Comparison of ENCODE assay signal across 26 mouse cellular contexts in genomic region chr6:93417625-93418024, GRCm38 (mm10).
DNase-seq lines count a peak whose midpoint lies in the region; ATAC-seq and TF ChIP-seq lines count a peak whose summit lies in the region.
"Had no signal": no experiment of that assay in that cellular context is flagged by ENCODE, and none has a peak within 500 bp of the region (broad histone marks: within the 10 kb centered on the region; RNA-seq: fewer than 3 reads in every experiment).

No protein-coding gene starts in this region.

- WGBS in embryonic facial prominence, embryonic 14.5 days: 58% methylated on average over 6 of the region's 6 CpGs
- 85% methylated on average over 6 of the region's 6 CpGs for WGBS in embryonic facial prominence, embryonic 10.5 days
- WGBS in limb, embryonic 11.5 days: 15% methylated on average over 6 of the region's 6 CpGs
- WGBS in limb, embryonic 14.5 days: 18% methylated on average over 6 of the region's 6 CpGs

- DNase-seq in embryonic facial prominence, embryonic 14.5 days (ENCODE audit: low spot score): peak; percentile 31
- no peak for DNase-seq in embryonic facial prominence, embryonic 10.5 days (ENCODE audit: low spot score)
- peak; percentile 66 for DNase-seq in limb, embryonic 11.5 days (ENCODE audit: low spot score)
- DNase-seq in limb, embryonic 14.5 days (ENCODE audit: low spot score): peak; percentile 48
- no peak for DNase-seq in heart, postnatal 25 days (ENCODE audit: low spot score)
- DNase-seq in cerebellum, adult 9-11 months: no peak
- DNase-seq: adrenal gland, postnatal 10 days; adrenal gland, postnatal 36 days; B cell, adult 2 months; cerebellum, adult 18-20 months; cerebellum, postnatal 10 days; forebrain, postnatal 0 days; gastrocnemius, postnatal 25 days; heart, adult 18-20 months; heart, postnatal 10 days; heart, postnatal 4 days had no signal

- intact Hi-C loops in heart, postnatal 25 days (cut with DNase I): no loop called here

- H3K9ac ChIP-seq in embryonic facial prominence, embryonic 14.5 days (ENCODE audit: low read depth, low read length): no peak overlapping the region
- no peak overlapping the region for H3K9ac ChIP-seq in limb, embryonic 11.5 days (ENCODE audit: low read length)
- no peak overlapping the region for H3K9ac ChIP-seq in limb, embryonic 14.5 days (ENCODE audit: low read depth, low read length, severe bottlenecking)
- H3K9ac ChIP-seq: embryonic facial prominence, embryonic 15.5 days; forebrain, postnatal 0 days; heart, embryonic 12.5 days; heart, embryonic 15.5 days; hindbrain, embryonic 14.5 days had no signal

- no peaks in the 10 kb centered on the region for H3K27me3 ChIP-seq in embryonic facial prominence, embryonic 14.5 days (replicated peaks; ENCODE audit: control insufficient read depth, insufficient read depth, low read length)
- no peaks in the 10 kb centered on the region for H3K27me3 ChIP-seq in embryonic facial prominence, embryonic 10.5 days (replicated peaks; ENCODE audit: low read depth, poor library complexity, severe bottlenecking)
- H3K27me3 ChIP-seq in limb, embryonic 11.5 days (ENCODE audit: control insufficient read depth, insufficient read depth, low read length): no peaks in the 10 kb centered on the region
- no peaks in the 10 kb centered on the region for H3K27me3 ChIP-seq in limb, embryonic 14.5 days (ENCODE audit: control insufficient read depth, insufficient read depth, low read length)
- H3K27me3 ChIP-seq: CH12.LX; embryonic facial prominence, embryonic 15.5 days; heart, embryonic 12.5 days; heart, embryonic 15.5 days; Patski had no signal

- H3K4me1 ChIP-seq in embryonic facial prominence, embryonic 14.5 days (ENCODE audit: control insufficient read depth, insufficient read depth, low read length): 0 out of 2 replicates have a peak, but pooled peaks cover 3% of the 10 kb centered on the region
- H3K4me1 ChIP-seq in embryonic facial prominence, embryonic 10.5 days: peaks cover 8% of the 10 kb centered on the region; the same call in 1 of the 2 replicates
- no peaks in the 10 kb centered on the region for H3K4me1 ChIP-seq in limb, embryonic 11.5 days (ENCODE audit: control insufficient read depth, insufficient read depth, low read length)
- H3K4me1 ChIP-seq in limb, embryonic 14.5 days (ENCODE audit: control insufficient read depth, insufficient read depth, low read length): peaks cover 10% of the 10 kb centered on the region; the same call in 1 of the 2 replicates
- H3K4me1 ChIP-seq: heart, embryonic 15.5 days had no signal

- no peak for TF ChIP-seq POLR2A in limb, embryonic 14.5 days (IDR thresholded peaks at IDR 0.05; ENCODE audit: borderline replicate concordance, extremely low read depth, insufficient read depth, insufficient read length)

- no peaks in the 10 kb centered on the region for H3K9me3 ChIP-seq in embryonic facial prominence, embryonic 14.5 days (ENCODE audit: control insufficient read depth, low read length)
- H3K9me3 ChIP-seq in embryonic facial prominence, embryonic 10.5 days: no peaks in the 10 kb centered on the region
- no peaks in the 10 kb centered on the region for H3K9me3 ChIP-seq in limb, embryonic 11.5 days (ENCODE audit: control insufficient read depth, low read length)
- no peaks in the 10 kb centered on the region for H3K9me3 ChIP-seq in limb, embryonic 14.5 days (ENCODE audit: control insufficient read depth, low read length)
- H3K9me3 ChIP-seq: embryonic facial prominence, embryonic 15.5 days; heart, embryonic 12.5 days; heart, embryonic 15.5 days had no signal

- H3K36me3 ChIP-seq in embryonic facial prominence, embryonic 14.5 days (ENCODE audit: control insufficient read depth, insufficient read depth, low read length): no peaks in the 10 kb centered on the region
- no peaks in the 10 kb centered on the region for H3K36me3 ChIP-seq in embryonic facial prominence, embryonic 10.5 days (replicated peaks)
- H3K36me3 ChIP-seq in limb, embryonic 11.5 days (ENCODE audit: control insufficient read depth, insufficient read depth, low read length): no peaks in the 10 kb centered on the region
- no peaks in the 10 kb centered on the region for H3K36me3 ChIP-seq in limb, embryonic 14.5 days (ENCODE audit: control insufficient read depth, insufficient read depth, low read length)
- H3K36me3 ChIP-seq: embryonic facial prominence, embryonic 15.5 days; G1E; heart, embryonic 12.5 days; heart, embryonic 15.5 days had no signal

- no peak overlapping the region for H3K4me2 ChIP-seq in embryonic facial prominence, embryonic 14.5 days (ENCODE audit: low read depth, low read length)
- H3K4me2 ChIP-seq in limb, embryonic 11.5 days (ENCODE audit: low read depth, severe bottlenecking): no peak overlapping the region
- no peak overlapping the region for H3K4me2 ChIP-seq in limb, embryonic 14.5 days (replicated peaks; ENCODE audit: low read depth, low read length, severe bottlenecking)
- H3K4me2 ChIP-seq: embryonic facial prominence, embryonic 15.5 days; heart, embryonic 12.5 days; heart, embryonic 15.5 days; hindbrain, embryonic 14.5 days had no signal

- H3K4me3 ChIP-seq in embryonic facial prominence, embryonic 14.5 days (ENCODE audit: low read depth, low read length): no peak overlapping the region
- no peak overlapping the region for H3K4me3 ChIP-seq in embryonic facial prominence, embryonic 10.5 days
- H3K4me3 ChIP-seq in limb, embryonic 11.5 days (ENCODE audit: low read depth, low read length): no peak overlapping the region
- H3K4me3 ChIP-seq in limb, embryonic 14.5 days (replicated peaks; ENCODE audit: low read length): no peak overlapping the region
- H3K4me3 ChIP-seq: embryonic facial prominence, embryonic 15.5 days; heart, embryonic 12.5 days; heart, embryonic 15.5 days had no signal

- ATAC-seq in embryonic facial prominence, embryonic 14.5 days (ENCODE audit: low read depth): no peak
- no peak for ATAC-seq in limb, embryonic 11.5 days (ENCODE audit: insufficient number of reproducible peaks, low FRiP score, low TSS enrichment, low read depth)
- peak; percentile 55; the same call in 1 of the 2 replicates for ATAC-seq in limb, embryonic 14.5 days (ENCODE audit: low FRiP score, low read depth)
- ATAC-seq: forebrain, embryonic 14.5 days; forebrain, postnatal 0 days; hindbrain, postnatal 0 days; intestine, postnatal 0 days; Patski had no signal

- no peak overlapping the region for H3K27ac ChIP-seq in embryonic facial prominence, embryonic 14.5 days (replicated peaks; ENCODE audit: low read depth, low read length)
- no peak overlapping the region for H3K27ac ChIP-seq in embryonic facial prominence, embryonic 10.5 days (replicated peaks)
- no peak overlapping the region for H3K27ac ChIP-seq in limb, embryonic 11.5 days (replicated peaks; ENCODE audit: low read depth, low read length)
- no peak overlapping the region for H3K27ac ChIP-seq in limb, embryonic 14.5 days (replicated peaks; ENCODE audit: low read depth, low read length)
- H3K27ac ChIP-seq: embryonic facial prominence, embryonic 15.5 days; heart, embryonic 15.5 days; hindbrain, embryonic 14.5 days; hindbrain, postnatal 0 days had no signal

Comparison
In these comparisons a context has a peak if more than half of its experiments do, and no peak if none do; other contexts are left out.
1. DNase-seq: peak in embryonic facial prominence, embryonic 14.5 days (single experiment), limb, embryonic 11.5 days (single experiment) and limb, embryonic 14.5 days (single experiment); none in embryonic facial prominence, embryonic 10.5 days (single experiment), heart, postnatal 25 days (single experiment) and cerebellum, adult 9-11 months (single experiment).